Mouse (Mus musculus) heart, adult 11 months (tissue): ENCODE results near the gene Pml.

Experiments
- DNase-seq: peaks from one replicate; pipeline ENCODE4 v3.0.0; 2022

The Pml gene

DNA sequence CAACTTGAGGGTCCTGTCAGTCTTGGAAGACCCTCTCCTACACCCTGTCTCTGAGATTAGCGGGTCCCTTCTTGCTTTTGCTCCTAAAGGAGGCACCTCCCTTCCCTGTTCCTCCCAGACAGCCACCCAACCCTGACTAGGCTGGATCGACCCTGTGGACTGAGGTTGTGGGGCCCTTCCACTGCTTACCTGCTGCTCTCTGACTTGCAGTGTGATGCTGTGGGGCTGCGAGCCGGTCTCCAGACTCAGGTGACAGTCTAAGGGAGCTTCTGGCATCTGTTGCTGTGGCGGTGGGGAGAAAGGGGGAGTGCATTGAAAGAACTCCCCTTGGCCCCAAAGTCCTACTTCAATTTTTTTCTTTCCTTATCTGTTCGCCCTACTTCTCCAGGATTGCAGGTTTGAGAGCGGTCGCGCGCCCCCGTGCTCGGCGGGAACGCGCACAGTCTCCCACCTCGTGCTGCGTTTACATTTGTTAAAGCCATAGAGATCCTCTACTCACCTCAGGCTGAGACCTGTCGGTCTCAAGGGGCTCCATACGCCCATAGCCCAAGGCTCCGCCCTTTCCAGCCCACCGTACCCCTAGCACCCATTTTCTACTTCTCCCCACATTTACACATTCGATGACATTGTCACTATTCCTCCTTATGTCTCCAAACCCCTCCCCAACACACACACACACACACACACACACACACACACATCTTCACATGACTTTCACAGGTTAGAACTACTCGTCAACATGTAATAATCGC is 48.3 kb downstream of the Pml start:
- peak; percentile 71 for DNase-seq

DNA sequence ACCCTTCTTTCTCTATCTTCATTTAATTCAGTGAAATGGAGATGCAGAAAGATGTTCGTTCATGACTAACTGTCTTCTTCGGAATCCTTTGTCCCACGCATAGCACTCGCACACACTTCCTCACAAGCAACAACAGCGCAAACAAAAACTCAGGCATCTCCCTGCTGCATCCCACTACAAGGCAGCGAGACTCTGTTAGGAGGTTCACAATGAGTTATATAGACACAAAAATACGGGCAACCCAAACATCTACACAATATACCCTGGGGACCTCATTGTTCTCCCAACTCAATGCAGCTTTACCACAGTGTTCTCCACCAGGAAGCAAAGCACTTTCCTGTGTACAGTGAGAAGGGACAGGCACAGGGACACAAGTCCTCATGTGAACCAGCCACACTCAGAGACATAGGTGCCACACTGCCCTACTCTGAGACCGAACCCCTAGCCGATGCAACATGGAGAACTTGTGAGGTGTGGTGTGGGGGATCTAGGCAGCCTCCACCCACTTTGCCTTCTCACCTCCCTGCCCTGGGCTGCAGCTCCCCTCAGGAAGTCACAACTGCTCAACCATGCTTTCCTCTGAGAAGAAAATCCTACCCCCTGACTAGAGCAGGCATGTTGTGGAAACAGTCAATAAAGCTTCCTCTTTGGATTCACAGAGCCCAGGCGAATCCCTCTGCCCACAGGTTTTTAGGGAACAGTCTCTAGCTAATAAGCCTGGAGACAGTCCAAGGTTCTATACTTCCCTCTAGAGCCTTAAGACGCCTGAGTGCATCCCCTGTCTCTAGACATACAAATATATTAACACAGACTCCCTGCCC is 49.1 kb downstream of the Pml start:
- DNase-seq, result peak; percentile 73

DNA sequence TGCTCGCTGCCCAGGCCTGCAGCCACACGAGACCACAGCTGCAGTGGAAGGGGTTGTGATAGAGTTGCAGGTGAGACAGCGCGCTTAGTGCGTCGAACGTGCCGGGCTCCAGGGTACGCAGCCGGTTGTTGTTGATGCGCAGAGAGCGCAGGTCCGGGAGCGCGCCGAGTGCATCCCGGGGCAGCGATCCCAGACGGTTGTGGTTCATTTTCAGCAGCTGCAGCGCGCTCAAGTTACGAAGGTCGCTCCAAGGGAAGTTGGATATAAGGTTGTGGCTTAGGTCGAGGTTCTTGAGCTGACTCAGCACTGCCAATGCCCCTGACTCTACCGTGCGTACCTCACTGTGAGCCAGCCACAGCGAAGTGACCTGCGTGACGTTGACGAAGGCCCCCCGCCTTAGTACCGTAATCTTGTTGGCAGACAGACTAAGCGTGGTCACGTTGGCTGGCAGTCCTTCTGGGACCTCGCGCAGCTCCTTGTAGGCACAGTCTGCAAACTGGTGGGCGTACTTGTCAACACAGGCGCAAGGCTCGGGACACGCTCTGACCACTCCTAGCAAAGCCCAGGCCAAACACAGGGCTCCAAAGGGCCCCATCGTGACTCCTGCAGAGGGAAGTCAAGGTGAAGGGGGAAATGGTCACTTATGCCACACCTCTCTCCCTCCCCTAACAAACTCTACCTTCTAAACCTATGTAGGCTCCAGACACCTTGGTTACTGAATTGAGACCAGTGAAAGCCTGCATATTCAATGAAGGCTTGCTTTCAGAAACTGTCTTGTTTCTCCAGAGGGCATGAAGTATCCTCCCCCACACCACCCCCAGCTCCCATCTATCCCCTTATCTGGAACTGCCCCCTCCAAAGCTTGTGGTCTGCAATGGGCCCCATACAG is 50.0 kb downstream of the Pml start:
- peak; percentile 77 for DNase-seq

DNA sequence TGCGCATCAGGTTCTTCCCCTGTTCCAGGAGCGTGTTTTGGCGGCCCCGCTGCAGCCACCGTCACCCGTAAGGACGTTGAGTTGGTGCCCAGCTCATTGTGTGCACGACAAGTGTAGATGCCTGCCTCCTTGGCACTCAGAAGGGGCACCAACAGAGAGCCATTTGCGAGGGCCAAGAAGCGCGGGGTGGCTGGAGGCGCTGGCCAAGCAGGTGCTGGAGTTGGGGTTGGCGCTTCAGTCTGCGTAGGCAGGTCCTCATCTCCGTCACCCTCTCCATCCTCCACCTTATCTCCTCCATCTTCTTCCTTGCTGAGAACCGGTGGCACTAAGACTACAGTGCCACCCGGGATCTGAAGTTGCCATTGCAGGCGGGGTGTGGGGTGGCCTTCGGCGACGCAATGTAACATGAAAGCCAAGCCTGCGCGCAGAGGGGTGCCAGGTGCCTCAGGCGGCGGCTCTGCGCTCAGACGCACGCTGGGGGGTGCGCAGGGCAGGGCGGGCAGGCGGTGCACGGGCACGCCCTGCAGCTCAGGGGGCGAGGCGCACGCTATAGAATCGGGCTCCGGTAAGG is 50.7 kb downstream of the Pml start:
- DNase-seq, result peak; percentile 87

DNA sequence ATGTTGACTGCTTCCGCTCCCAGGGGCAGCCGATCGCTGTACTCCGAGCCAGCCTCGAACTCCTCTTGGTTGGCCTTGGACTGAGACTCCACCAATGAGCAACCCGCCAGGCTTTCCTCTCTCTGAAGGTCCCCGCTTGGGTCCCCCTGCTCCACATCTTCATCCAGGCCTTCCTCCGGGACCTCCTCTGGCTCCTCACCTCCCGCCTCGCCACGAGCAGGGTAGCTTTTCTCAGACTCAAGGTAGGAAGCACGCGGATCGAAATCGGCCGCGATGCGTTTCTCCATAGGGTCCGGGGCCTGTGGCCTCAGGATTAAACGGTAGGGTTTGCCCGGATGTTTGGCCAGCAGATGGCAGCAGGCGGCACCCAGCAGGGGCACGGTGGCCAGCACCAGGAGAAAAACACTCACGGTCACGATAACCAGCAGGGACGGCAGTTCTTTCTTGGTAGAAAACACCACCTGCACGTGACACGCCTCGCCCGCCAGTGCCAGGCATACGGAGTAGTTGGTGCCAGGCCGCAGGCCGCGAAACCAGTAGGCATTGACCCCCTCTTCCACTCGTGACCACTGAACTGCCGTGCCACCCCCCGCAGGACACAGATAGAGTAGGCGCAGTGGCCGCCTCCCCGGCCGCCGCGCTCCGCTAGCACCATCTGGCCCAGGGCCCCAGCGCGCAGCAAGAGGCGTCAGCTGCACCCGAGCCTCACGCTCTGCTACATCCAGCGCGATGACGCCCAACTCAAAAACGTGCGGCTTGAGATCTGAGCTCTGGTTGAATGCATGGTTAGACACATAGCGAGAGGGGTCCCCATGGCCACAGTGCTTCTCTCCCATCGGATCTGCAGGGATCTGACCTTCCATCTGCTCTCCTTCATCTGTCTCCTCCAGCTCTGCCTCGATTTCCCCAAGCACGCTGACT is 51.5 kb downstream of the Pml start:
- peak; percentile 94 for DNase-seq

DNA sequence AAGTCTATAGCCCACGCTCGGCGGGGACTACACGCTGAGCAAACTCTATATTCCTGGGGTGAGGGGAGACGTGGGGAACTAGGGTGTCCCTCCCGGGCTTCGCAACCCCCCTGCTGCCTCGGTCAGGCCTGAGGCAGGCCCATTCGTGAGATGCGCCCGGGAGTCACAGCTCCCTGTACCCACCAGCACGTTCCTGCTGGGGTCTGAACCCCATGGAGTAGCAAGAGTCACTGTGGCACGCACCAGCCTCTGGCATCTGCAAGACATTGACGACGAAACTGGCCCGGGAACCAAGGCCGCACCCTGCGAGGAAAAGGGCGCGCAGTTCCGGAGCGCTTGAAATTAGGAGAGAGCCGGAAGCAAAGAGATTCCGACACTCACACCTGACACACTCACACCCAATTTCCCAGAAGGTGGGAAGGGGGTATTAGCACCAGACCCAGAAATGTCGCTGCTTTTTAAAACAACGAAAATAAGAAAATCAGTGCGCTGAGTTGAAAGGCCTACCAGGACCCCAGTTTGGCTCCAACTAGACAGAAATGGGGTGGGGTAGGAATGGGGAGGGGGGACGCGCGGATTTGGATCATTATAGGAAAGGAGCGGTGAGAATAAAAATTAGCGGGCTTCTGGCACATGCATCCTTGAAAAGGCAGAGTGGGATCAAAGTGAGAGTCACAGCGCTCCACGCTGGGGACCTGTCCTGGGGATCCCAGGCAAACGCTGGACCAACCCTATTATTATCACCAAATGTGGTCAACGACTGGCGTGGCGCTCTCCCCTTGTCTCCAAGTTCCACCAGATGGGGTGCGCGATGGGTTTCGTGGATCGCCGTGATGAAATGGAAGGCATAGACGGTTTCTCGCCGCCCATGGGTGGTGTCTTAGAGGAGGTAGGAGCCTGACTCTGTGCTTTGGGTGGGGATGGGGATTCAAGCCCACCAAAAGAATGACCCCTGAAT is 52.7 kb downstream of the Pml start:
- DNase-seq, result peak; percentile 80

DNA sequence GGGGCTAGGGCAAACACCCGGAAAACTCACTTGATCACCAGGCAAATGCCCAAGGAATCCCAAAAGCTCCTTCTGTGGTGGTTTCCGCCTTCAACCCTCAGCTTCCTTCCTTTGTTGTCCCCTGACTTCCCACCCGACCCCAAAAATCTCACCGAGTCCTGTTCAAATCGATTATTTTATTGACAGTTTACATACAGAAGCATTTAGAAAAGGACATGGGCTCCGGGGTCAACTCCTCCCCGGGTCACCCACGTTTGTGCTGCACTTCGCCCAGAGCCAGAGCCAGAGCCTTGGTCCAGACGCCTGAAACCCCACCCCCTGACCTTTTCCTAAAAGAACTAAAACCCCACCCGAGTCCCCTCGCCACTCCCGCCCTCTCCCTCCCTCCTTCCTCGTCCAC is 53.4 kb downstream of the Pml start:
- peak; percentile 71 for DNase-seq

DNA sequence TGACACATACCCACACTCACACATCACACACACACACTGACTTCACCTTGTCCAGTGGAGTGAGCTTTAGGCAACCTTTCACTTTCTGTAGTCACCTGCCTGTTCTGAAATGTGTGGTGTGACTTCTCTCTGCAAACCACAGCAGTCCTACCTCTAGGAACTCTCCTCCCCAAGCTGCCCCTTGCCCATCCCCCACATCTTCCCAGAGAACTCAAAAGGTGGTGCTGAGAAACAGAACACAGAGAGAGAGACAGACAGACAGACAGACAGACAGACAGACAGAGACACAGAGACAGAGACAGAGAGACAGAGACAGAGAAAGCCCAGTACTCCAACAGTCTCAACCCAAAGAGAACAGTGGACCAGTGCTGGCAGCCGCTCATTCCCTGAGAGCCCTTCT is 53.9 kb downstream of the Pml start:
- DNase-seq, result peak; percentile 61

DNA sequence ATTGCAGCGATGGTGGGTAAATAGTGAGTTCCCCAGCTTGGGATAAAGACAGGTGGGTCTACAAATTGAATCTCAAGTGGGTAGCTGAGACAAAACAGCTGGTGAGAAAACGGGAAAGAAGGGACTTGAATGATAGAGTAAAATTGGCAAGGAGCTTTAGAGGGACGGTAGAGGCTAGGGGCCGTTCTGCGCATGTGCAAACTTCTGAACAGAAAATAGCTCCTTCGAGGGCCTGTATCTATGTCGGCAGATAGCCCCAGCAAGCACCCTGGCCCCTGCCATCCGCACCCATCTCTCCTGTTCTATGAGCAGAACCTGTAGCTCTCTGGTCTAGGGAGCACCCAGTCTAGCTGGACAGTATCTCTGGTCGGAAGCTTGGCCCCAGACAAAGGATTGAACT is 55.4 kb downstream of the Pml start:
- DNase-seq, result peak; percentile 76

DNA sequence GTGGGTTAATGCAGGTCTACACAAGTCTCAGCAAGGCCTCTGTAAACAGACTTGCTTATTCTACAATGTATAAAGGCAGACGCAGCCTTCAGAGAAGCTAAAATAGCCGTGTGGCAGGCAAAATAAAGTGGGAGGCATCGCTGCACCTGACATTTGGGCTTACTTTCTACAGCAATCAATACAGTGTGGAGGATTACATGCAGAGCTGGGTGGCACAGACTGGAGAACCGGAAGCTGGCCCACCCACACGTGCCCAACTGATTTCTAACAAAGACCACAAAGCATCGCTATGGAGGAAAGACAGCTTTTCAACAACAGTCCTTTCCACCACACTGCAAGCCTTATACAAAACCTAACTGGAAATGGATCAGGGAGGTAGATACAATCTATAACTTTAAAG is 65.1 kb downstream of the Pml start:
- DNase-seq, result peak; percentile 49

DNA sequence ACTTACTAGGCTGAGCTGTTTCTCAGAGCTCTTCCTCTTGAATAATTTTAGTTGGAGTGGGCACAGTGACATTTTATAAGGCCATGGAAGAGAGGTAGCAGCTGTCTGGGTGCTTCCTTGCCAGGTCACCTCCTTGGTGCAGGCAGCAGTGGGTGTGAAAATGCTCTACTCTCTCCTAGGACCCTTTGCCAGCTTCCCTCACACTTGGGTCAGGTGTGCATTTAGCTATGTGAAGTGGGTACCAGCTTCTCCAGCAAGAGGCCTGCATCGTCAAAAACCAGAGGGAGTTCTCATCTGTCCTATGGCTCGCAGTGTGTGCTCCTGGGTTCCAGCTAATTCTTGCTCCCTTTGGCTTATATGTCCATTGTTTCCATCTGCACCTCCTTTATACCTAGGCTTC is 70.2 kb downstream of the Pml start:
- DNase-seq, result peak; percentile 52

DNA sequence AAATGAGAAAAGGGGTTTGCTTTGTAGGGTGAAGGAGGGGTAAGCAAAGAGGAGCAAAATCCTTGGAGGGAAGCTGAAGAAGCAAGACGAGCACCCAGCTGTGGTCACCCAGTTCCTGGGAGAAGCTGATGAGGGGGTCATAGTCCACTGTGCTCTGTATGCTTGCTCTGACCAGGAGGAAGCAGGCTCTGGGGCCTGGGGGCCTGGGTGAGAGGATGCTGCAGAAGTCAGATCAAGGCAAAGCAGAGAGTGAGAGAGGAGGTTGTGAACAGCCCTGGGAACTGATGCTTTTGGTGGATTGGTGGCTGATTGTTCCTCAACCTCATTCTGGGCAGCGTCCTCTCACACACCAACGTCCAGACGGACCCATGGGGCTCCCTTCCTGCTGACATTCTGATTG is 72.4 kb downstream of the Pml start:
- DNase-seq, result peak; percentile 77

DNA sequence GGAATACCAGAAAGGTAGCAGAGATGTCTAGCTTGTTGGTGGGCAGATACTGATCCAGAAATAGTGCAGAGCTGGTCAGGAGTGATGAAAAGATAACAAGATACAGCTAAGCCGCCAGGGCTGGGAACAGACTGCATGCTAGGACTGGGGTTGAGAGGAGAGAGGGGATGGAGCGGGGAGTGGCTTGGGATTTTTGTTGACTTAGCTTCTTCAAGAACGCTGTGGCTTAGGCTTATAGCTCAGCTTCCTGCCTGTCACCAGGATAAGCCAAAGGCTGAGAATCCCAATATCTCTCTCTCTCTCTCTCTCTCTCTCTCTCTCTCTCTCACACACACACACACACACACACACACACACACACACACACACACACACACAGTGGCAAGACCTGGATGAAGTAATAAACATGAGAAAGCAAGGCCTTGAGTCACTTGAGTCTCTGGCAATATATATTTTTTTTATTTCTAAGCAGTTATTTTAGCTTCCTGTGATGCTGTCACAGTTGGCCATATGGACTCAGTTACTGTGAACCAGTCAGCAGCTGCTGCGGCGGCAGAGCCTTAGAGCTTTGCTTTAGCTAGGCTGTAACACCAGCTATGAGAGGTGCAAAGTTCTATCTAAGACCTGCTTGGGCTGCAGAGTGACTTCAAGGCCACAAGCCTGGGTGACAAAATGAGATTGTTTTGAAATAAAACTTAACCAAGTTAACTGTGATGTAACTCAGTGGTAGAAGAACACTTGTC is 73.7 kb downstream of the Pml start:
- peak; percentile 71 for DNase-seq

DNA sequence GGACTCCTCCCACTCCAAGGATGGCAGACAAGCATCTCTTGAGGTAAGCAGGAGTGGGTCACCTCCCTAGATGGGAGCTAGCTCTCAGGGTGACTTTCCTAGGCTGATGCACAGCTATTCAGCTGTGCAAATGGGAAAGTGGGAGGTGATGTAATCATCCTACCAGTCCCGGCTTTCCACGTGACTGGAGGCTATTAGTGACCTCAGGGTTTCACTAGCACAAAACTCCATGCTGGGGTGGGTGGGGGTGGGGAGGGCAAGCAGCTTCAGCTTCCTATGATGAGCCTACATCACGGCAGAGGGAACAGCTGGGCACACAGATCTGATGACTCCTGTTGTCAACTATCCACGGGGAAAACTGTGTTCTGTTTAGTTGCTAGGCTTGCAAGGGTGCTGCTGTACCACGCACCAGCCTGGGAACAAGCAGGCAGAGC is 74.8 kb downstream of the Pml start:
- DNase-seq, result peak; percentile 70

DNA sequence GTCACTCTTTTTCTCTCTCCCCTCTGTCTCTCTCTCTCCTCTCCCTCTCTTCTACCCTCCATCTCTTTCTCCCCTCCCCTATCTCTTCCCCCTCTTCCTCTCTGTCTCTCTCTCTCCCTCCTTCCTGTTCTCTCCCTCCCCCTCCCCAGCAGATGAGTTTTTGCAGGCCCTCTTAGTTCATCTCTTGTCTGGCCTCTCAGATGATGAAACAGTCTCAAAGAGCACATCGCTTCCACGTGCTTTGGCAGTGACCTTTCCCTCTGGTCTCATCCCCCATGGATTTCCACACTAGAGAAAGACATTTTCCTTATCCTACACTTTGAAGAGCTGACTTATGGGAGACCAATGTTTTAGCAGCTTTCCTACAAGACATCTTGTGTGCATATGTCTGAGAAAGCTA is 76.7 kb downstream of the Pml start:
- peak; percentile 75 for DNase-seq

DNA sequence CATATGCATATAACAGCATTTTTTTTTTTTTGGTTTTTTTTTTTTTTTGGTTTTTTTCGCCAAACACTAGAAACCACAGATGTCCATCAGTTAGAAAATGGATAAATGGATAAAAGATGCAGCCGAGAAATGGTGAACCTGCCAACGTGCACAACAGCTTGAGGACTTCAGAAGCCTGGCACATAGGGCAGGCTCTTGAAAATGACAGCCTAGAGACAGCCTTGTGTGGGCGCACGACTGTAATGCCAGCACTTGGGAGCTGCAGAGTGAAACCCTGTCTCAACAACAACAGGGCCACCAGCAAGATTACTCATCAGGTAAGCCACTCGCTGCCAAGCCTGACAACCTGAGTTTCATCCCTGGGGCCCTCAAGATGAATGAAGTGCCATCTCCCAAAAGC is 80.2 kb downstream of the Pml start:
- no peak for DNase-seq

DNA sequence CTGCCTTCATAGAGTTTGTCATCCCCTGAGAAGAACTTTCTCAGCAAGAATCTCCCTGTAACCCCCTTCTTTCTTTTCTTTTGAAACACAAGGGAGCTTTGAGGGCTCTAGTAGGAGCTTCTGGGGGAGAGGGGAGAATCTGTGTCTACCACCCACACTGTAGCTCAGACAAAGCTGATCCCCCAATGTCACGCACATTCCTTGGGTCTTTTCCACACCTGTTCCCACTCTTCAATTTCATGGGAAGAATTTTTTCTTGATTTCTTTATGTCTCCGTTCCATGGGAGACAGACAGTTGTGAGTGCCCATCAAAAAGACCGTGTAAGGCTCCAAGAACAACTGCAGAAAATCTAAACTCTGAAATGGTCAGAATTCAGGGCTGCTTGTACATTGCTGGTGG is 80.7 kb downstream of the Pml start:
- DNase-seq, result no peak
